Mouse (Mus musculus) heart, embryonic 16.5 days (tissue): Measurements from ENCODE around the gene Ext2. TPM values are rescaled to one million over a fixed set of nuclear protein-coding genes. Genes with fewer than 3 reads are reported as not detected.

Source experiments
- ATAC-seq: fragments of 200-750 bp; cut with Nextera tagmentation; replicated peaks from 2 replicates; pipeline ENCODE4 v1.8.0; 2017; ENCODE audit warnings: moderate number of reproducible peaks; ENCODE audit not compliant: insufficient read depth, low FRiP score; ENCODE audit errors: extremely low read depth
- H3K27ac ChIP-seq: fragments of 300-500 bp; sonication (generic); 2 replicates; pipeline ENCODE4 v1.5.1; 2014; ENCODE audit warnings: mild to moderate bottlenecking, low read length, control low read depth, moderate library complexity
- H3K27me3 ChIP-seq: fragments of 300-500 bp; sonication (generic); 2 replicates; pipeline ENCODE4 v1.6.1; 2014; ENCODE audit warnings: low read length, mixed read lengths; ENCODE audit not compliant: control insufficient read depth, insufficient read depth
- H3K36me3 ChIP-seq: fragments of 300-500 bp; sonication (generic); 2 replicates; pipeline ENCODE4 v1.6.1; 2014; ENCODE audit not compliant: control insufficient read depth, insufficient read depth
- H3K4me1 ChIP-seq: fragments of 300-500 bp; sonication (generic); 2 replicates; pipeline ENCODE4 v1.6.1; 2014; ENCODE audit warnings: low read length, mixed read lengths; ENCODE audit not compliant: control insufficient read depth, insufficient read depth
- H3K4me2 ChIP-seq: fragments of 300-500 bp; sonication (generic); 2 replicates; pipeline ENCODE4 v1.6.1; 2014; ENCODE audit warnings: low read depth, mild to moderate bottlenecking, control low read depth, low read length
- H3K4me3 ChIP-seq: fragments of 300-500 bp; sonication (generic); 2 replicates; pipeline ENCODE4 v1.5.1; 2014; ENCODE audit warnings: mild to moderate bottlenecking, control low read depth, low read length
- H3K9ac ChIP-seq: fragments of 300-500 bp; sonication (generic); 2 replicates; pipeline ENCODE4 v1.6.1; 2014; ENCODE audit warnings: low read length, control low read depth
- H3K9me3 ChIP-seq: fragments of 300-500 bp; sonication (generic); replicated peaks from 2 replicates; pipeline ENCODE4 v1.6.1; 2016; ENCODE audit warnings: low read length; ENCODE audit not compliant: control insufficient read depth
- WGBS: fragments of 180-500 bp; shearing (Covaris S2); extraction: QIAGEN DNeasy Blood & Tissue Kit; methylation state at CpG from one replicate; pipeline ENCODE4 v1.1.7; 2014; 5-methylcytosine and 5-hydroxymethylcytosine counted together
- polyA plus RNA-seq: library from polyadenylated mRNA; unstranded; fragments of >200 nt; fragmentation: Nextera tagmentation; extraction: Ambion mirVana; gene quantifications from 2 replicates; pipeline ENCODE4 v1.2.1, GENCODE M21; 2015

The Ext2 gene
- polyA plus RNA-seq, 1 experiment from 2014 or later: 70.1 TPM

DNA sequence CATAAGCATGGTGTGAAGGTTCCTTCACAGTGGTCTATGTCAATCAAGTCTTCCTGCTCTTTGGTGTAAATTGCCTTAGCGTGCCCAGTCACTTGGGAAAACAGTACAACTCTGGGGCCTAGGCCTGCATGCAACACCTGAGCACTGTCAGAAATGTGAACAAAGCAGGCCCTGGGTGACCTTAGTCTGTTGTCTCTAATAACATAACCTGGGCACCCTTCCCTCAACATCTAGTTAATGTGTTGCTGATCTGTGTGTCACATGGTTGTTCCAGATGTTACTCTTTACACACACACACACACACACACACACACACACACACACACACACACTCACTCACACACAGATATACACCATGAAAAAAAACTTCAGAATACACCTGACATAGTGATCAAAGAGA is 101.4 kb downstream of the Ext2 start:
- no peak overlapping the region for H3K4me2 ChIP-seq
- no peaks in the 10 kb centered on the region for H3K27me3 ChIP-seq
- no peaks in the 10 kb centered on the region for H3K9me3 ChIP-seq
- WGBS: 87% methylated on average over 1 of the region's 1 CpGs
- H3K9ac ChIP-seq: no peak overlapping the region
- no peak for ATAC-seq
- H3K4me3 ChIP-seq: no peak overlapping the region
- H3K27ac ChIP-seq: no peak overlapping the region
- H3K36me3 ChIP-seq: 0 out of 2 replicates have a peak, but pooled peaks cover 4% of the 10 kb centered on the region
- no peaks in the 10 kb centered on the region for H3K4me1 ChIP-seq

DNA sequence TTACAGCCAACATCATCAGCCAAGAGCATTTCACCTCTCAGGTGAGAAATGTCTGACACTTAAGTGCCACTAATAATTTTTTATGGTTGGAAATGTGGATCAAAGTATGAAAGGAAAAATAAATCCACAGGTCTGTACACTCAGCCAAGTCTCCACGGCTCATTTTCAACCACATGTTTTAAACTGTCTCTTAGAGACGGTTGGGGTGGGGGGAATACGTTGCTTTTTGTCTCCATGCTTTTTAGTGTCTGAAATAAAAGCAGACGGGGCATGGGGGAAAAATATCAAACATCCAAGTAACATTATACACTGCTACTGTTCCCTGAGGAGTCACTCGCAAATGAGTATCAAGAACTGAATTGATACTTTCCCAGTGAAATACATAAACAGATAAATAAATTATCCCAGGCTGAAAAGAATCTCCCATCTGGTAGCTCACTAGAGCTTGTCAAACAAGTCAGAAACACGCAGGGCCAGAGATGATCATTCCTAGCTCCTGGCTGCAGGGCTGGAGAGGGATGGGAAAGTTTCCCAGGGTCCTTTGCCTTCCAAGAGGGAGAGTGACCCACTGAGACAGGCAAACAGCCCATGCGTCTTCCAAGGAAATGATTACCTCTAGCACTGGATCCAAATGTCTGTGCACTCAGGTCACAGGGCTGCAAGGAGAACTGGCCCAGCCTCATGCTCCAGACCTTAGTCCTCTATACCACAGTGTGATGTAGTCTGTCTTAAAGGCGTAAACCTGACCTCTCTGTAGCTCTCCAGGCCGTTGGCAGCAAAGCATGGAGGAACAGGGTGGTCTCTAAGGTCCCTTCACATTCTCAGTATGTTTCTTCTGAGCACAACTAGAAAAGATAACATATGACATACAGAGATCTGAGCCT is 102.3 kb downstream of the Ext2 start:
- Histone ChIP-seq H3K27me3 (no peaks in the 10 kb centered on the region), H3K4me1 (no peaks in the 10 kb centered on the region), H3K36me3 (0 out of 2 replicates have a peak, but pooled peaks cover 2% of the 10 kb centered on the region), H3K4me3 (no peak overlapping the region), H3K27ac (no peak overlapping the region), H3K9me3 (no peaks in the 10 kb centered on the region), H3K4me2 (no peak overlapping the region), H3K9ac (no peak overlapping the region)
- WGBS: 78% methylated on average over 9 of the region's 9 CpGs
- no peak for ATAC-seq

DNA sequence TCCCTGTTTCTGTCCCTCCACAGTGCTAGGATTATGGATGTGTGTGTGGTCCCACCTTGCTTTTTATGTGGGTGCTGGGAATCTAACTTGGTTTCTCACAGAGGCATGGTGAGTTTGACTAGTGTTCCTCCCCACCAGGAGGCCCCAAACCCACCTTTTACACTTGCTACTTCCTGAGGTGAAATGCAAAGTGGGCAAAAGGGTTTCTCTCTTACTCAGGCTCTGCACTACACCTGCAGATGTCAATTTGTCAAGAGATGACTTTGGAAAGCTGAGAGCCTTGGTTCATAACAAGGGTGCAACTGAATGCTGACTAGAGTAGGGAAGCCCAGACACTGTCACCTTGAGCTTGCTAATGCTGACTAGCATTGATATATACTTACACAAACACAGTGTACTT is 109.1 kb downstream of the Ext2 start:
- ATAC-seq: no peak
- Histone ChIP-seq H3K4me3 (no peak overlapping the region), H3K27ac (no peak overlapping the region), H3K9ac (no peak overlapping the region), H3K9me3 (no peaks in the 10 kb centered on the region), H3K4me2 (no peak overlapping the region), H3K4me1 (no peaks in the 10 kb centered on the region), H3K27me3 (no peaks in the 10 kb centered on the region), H3K36me3 (0 out of 2 replicates have a peak, but pooled peaks cover 3% of the 10 kb centered on the region)

DNA sequence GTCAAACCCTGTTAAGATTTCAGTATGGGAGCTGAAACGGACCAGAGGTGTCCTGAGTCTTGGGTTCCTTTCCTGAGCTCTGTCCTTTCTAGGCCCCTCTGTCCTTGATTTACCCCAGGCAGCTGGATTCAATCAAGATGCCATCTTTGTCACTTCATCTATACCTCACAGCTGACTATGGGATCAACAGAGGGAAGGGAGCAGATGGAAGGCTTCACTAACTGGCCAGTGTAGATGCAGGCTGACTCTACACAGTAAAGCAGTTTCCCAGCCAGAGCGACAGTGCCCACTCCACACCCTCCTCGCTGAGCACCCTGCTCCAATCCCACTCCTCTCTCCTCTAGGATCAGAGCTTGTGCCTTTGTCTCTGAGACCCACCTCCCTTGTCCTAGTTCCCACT is 110.9 kb downstream of the Ext2 start:
- Histone ChIP-seq H3K27ac (no peak overlapping the region), H3K36me3 (0 out of 2 replicates have a peak, but pooled peaks cover 3% of the 10 kb centered on the region), H3K9ac (no peak overlapping the region), H3K4me3 (no peak overlapping the region), H3K4me2 (no peak overlapping the region), H3K4me1 (no peaks in the 10 kb centered on the region), H3K9me3 (no peaks in the 10 kb centered on the region), H3K27me3 (no peaks in the 10 kb centered on the region)
- 81% methylated on average over 3 of the region's 3 CpGs for WGBS
- no peak for ATAC-seq

DNA sequence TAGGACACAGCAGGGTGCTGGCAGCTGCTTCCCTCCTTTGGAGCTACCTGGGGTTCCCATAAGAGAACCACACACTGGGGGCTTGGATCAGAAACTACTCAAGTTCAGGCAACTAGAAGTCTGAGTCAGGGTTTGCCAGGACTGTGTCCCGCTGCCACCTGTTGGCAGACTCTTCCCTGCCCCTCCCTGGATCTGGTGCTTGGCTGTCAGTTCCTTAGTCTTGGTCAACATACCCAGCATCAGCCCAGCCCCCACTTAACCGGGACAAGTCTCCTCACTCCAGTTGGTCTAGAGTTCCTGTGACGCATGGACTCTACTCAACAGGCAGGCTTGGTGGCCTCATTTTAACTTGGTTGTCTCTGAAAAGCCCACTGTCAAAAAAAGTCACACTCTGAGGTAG is 112.7 kb downstream of the Ext2 start:
- H3K4me3 ChIP-seq: no peak overlapping the region
- 0 out of 2 replicates have a peak, but pooled peaks cover 2% of the 10 kb centered on the region for H3K36me3 ChIP-seq
- no peaks in the 10 kb centered on the region for H3K4me1 ChIP-seq
- H3K27ac ChIP-seq: no peak overlapping the region
- no peak for ATAC-seq
- no peaks in the 10 kb centered on the region for H3K27me3 ChIP-seq
- no peak overlapping the region for H3K4me2 ChIP-seq
- H3K9me3 ChIP-seq: no peaks in the 10 kb centered on the region
- no peak overlapping the region for H3K9ac ChIP-seq
- WGBS: 68% methylated on average over 3 of the region's 3 CpGs

DNA sequence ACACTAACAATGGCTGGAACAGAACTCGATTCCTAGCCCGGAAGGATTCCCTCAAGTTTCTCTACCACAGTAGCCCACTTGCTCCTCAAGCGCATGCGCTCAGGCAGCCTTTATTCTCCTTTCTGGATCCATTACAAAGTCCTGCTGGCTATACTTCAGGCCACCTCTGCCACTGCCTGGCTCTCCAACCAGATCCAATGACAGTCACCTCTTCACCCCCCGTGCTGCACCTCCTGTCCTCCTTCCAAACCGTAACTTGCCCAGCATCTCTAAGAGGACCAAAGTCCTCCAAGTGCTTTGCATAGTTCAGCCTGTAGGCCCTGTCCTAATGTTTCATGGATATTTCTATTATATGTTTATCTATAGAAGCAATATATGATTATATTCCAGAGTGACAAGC is 113.1 kb downstream of the Ext2 start:
- Histone ChIP-seq H3K4me1 (no peaks in the 10 kb centered on the region), H3K27me3 (no peaks in the 10 kb centered on the region), H3K9ac (no peak overlapping the region), H3K4me3 (no peak overlapping the region), H3K9me3 (no peaks in the 10 kb centered on the region), H3K4me2 (no peak overlapping the region), H3K27ac (no peak overlapping the region), H3K36me3 (no peaks in the 10 kb centered on the region)
- ATAC-seq: no peak
- WGBS: 95% methylated on average over 6 of the region's 6 CpGs

DNA sequence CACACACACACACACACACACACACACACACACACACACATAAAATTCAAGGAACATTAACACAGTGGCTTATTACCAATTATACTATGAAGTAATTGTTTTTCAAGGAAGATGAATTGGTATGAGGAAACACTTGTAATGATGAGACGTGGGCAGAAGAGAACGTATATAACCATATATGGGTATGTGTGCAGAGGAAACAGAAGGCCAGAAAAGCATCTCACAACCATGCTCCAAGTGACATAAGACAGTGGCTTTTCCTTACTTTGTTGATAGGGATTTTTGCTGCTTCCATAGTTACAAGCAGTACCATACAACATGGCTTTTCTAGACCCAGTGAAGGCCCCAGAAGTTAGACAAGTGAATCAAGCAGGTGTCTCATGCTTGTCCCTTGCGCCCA is 115.5 kb downstream of the Ext2 start:
- no peaks in the 10 kb centered on the region for H3K4me1 ChIP-seq
- H3K4me2 ChIP-seq: no peak overlapping the region
- no peak overlapping the region for H3K9ac ChIP-seq
- no peak overlapping the region for H3K27ac ChIP-seq
- 85% methylated on average over 3 of the region's 3 CpGs for WGBS
- no peak for ATAC-seq
- H3K27me3 ChIP-seq: no peaks in the 10 kb centered on the region
- no peak overlapping the region for H3K4me3 ChIP-seq
- H3K36me3 ChIP-seq: 0 out of 2 replicates have a peak, but pooled peaks cover 3% of the 10 kb centered on the region
- H3K9me3 ChIP-seq: no peaks in the 10 kb centered on the region

DNA sequence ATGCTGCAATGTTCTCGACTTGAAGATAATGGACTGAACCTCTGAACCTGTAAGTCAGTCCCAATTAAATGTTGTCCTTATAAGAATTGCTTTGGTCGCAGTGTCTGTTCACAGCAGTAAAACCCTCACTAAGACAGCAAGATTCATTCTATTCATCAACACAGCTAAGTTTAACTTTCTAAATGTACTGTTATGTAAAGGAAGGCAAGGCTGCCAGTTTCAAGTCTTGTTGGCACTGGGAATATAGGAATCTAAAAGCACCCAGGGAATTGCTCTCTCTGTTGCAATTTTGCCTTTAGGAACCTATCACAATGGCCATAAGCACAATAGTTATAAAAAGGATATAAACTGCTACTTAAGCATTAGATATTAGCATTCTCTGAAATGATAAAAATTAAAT is 116.0 kb downstream of the Ext2 start:
- Histone ChIP-seq H3K27ac (no peak overlapping the region), H3K4me3 (no peak overlapping the region), H3K4me1 (no peaks in the 10 kb centered on the region), H3K36me3 (0 out of 2 replicates have a peak, but pooled peaks cover 3% of the 10 kb centered on the region), H3K9me3 (no peaks in the 10 kb centered on the region), H3K9ac (no peak overlapping the region), H3K4me2 (no peak overlapping the region), H3K27me3 (no peaks in the 10 kb centered on the region)
- ATAC-seq: no peak
- WGBS: 85% methylated on average over 2 of the region's 2 CpGs

DNA sequence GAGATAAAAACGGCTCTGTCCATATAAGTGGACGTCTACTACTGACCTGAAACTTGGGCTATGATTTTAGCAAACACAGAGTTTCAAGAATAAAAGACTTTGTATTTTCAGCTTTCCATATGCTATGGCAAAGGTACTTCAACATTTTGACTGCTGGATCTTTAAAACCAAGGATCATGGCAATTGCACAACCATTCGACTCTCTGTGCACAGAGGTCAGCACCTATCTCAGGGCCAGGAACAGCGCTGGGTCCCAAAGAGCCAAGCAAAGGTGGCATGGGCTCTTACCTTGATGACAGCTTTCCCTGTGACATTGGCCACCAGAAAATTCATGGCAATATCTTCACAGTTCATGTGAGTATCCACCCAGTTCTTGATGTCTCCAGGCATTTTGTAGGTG is 118.2 kb downstream of the Ext2 start:
- Histone ChIP-seq H3K36me3 (0 out of 2 replicates have a peak, but pooled peaks cover 3% of the 10 kb centered on the region), H3K9ac (no peak overlapping the region), H3K4me2 (no peak overlapping the region), H3K27me3 (no peaks in the 10 kb centered on the region), H3K27ac (no peak overlapping the region), H3K9me3 (no peaks in the 10 kb centered on the region), H3K4me3 (no peak overlapping the region), H3K4me1 (no peaks in the 10 kb centered on the region)
- ATAC-seq: no peak
- WGBS: 88% methylated on average over 4 of the region's 4 CpGs
